Mouse (Mus musculus) embryonic facial prominence, embryonic 12.5 days (tissue): ENCODE measurements at regions not wholly inside any gene's neighbourhood (a gene's known extent, or its start where the extent isn't known, plus 50 kb on each side); places are given as distances from the start of the nearest gene placed in this dataset.
A peak's percentile ranks its signal among the peaks of the same experiment; 100 is the strongest.

Source experiments
- ATAC-seq: fragments of 200-750 bp; cut with Nextera tagmentation; 2 replicates; pipeline ENCODE4 v1.8.0; 2017; ENCODE audit not compliant: insufficient number of reproducible peaks, insufficient read depth, low FRiP score, low TSS enrichment
- H3K27ac ChIP-seq: fragments of 300-500 bp; sonication (generic); 2 replicates; pipeline ENCODE4 v1.5.1; 2016; ENCODE audit warnings: mild to moderate bottlenecking
- H3K27me3 ChIP-seq: fragments of 300-500 bp; sonication (generic); 2 replicates; pipeline ENCODE4 v1.6.1; 2016; ENCODE audit warnings: mild to moderate bottlenecking, moderate library complexity
- H3K36me3 ChIP-seq: fragments of 300-500 bp; sonication (generic); 2 replicates; pipeline ENCODE4 v1.6.1; 2016; ENCODE audit warnings: mild to moderate bottlenecking
- H3K4me1 ChIP-seq: fragments of 300-500 bp; sonication (generic); 2 replicates; pipeline ENCODE4 v1.6.1; 2016
- H3K4me2 ChIP-seq: fragments of 300-500 bp; sonication (generic); replicated peaks from 2 replicates; pipeline ENCODE4 v1.6.1; 2016; ENCODE audit warnings: mild to moderate bottlenecking, moderate library complexity
- H3K4me3 ChIP-seq: fragments of 300-500 bp; sonication (generic); 2 replicates; pipeline ENCODE4 v1.5.1; 2016; ENCODE audit warnings: mild to moderate bottlenecking
- H3K9ac ChIP-seq: fragments of 300-500 bp; sonication (generic); 2 replicates; pipeline ENCODE4 v1.6.1; 2016; ENCODE audit warnings: mild to moderate bottlenecking, moderate library complexity
- H3K9me3 ChIP-seq: fragments of 300-500 bp; sonication (generic); 2 replicates; pipeline ENCODE4 v1.6.1; 2016; ENCODE audit warnings: mild to moderate bottlenecking, moderate library complexity
- whole genome bisulfite sequencing: fragments of 180-500 bp; shearing (Covaris S2); methylation state at CpG from one replicate; pipeline ENCODE4 v1.1.7; 2016; 5-methylcytosine and 5-hydroxymethylcytosine counted together

GRCm38 (mm10) chr4:83957217-83957692 lies 431.9 kb downstream of the Ccdc171 start:
- Histone ChIP-seq H3K36me3 (no peaks in the 10 kb centered on the region), H3K4me1 (peaks cover 11% of the 10 kb centered on the region; the same call in 1 of the 2 replicates), H3K27ac (no peak overlapping the region; the same call in 1 of the 2 replicates), H3K4me3 (no peak overlapping the region), H3K4me2 (no peak overlapping the region), H3K27me3 (no peaks in the 10 kb centered on the region), H3K9ac (no peak overlapping the region), H3K9me3 (peaks cover 8% of the 10 kb centered on the region; the same call in 1 of the 2 replicates)
- 24% methylated on average over 5 of the region's 5 CpGs for WGBS
- peak; percentile 72; the same call in 1 of the 2 replicates for ATAC-seq

GRCm38 (mm10) chr4:83966898-83967297 lies 441.6 kb downstream of the Ccdc171 start:
- H3K9ac ChIP-seq = no peak overlapping the region
- no peaks in the 10 kb centered on the region for H3K9me3 ChIP-seq
- no peak for ATAC-seq
- H3K4me1 ChIP-seq = no peaks in the 10 kb centered on the region
- WGBS = 84% methylated on average over 1 of the region's 1 CpGs
- no peaks in the 10 kb centered on the region for H3K36me3 ChIP-seq
- no peak overlapping the region for H3K4me3 ChIP-seq
- no peak overlapping the region for H3K4me2 ChIP-seq
- no peak overlapping the region for H3K27ac ChIP-seq
- no peaks in the 10 kb centered on the region for H3K27me3 ChIP-seq

GRCm38 (mm10) chr4:83973162-83973561 lies 447.8 kb downstream of the Ccdc171 start:
- H3K4me2 ChIP-seq = no peak overlapping the region
- no peak overlapping the region for H3K27ac ChIP-seq
- H3K4me1 ChIP-seq = peaks cover 19% of the 10 kb centered on the region
- no peak for ATAC-seq
- no peaks in the 10 kb centered on the region for H3K27me3 ChIP-seq
- WGBS = 92% methylated on average over 4 of the region's 4 CpGs
- no peaks in the 10 kb centered on the region for H3K36me3 ChIP-seq
- H3K9me3 ChIP-seq = no peaks in the 10 kb centered on the region
- no peak overlapping the region for H3K9ac ChIP-seq
- H3K4me3 ChIP-seq = no peak overlapping the region

GRCm38 (mm10) chr4:83974214-83975012 lies 449.1 kb downstream of the Ccdc171 start:
- H3K9me3 ChIP-seq = no peaks in the 10 kb centered on the region
- no peak overlapping the region for H3K4me3 ChIP-seq
- H3K27me3 ChIP-seq = no peaks in the 10 kb centered on the region
- H3K36me3 ChIP-seq = no peaks in the 10 kb centered on the region
- no peak overlapping the region for H3K27ac ChIP-seq
- H3K4me2 ChIP-seq = no peak overlapping the region
- no peak for ATAC-seq
- WGBS = 76% methylated on average over 7 of the region's 7 CpGs
- no peak overlapping the region for H3K9ac ChIP-seq
- H3K4me1 ChIP-seq = peaks cover 19% of the 10 kb centered on the region

GRCm38 (mm10) chr4:83975569-83975968 lies 450.2 kb downstream of the Ccdc171 start:
- Histone ChIP-seq H3K27ac (peak overlapping the region; percentile 41; the same call in 1 of the 2 replicates), H3K4me3 (no peak overlapping the region), H3K9me3 (no peaks in the 10 kb centered on the region), H3K4me2 (no peak overlapping the region), H3K36me3 (no peaks in the 10 kb centered on the region), H3K9ac (no peak overlapping the region), H3K27me3 (no peaks in the 10 kb centered on the region), H3K4me1 (peaks cover 19% of the 10 kb centered on the region)
- no peak for ATAC-seq
- 66% methylated on average over 5 of the region's 5 CpGs for WGBS

- H3K36me3 ChIP-seq = no peaks in the 10 kb centered on the region
- H3K9me3 ChIP-seq = no peaks in the 10 kb centered on the region
- H3K9ac ChIP-seq = no peak overlapping the region
- peak overlapping the region; percentile 32; the same call in 1 of the 2 replicates for H3K27ac ChIP-seq
- ATAC-seq = no peak
- no peaks in the 10 kb centered on the region for H3K27me3 ChIP-seq
- H3K4me1 ChIP-seq = peaks cover 19% of the 10 kb centered on the region
- 55% methylated on average over 12 of the region's 12 CpGs for WGBS
- 0 out of 2 replicates have a peak overlapping the region, but pooled peaks have one; percentile 6 for H3K4me2 ChIP-seq
- no peak overlapping the region for H3K4me3 ChIP-seq
Measured at GRCm38 (mm10) chr4:83976067-83976466, 450.7 kb downstream of the Ccdc171 start.

- Histone ChIP-seq H3K4me2 (no peak overlapping the region), H3K4me1 (peaks cover 19% of the 10 kb centered on the region), H3K9ac (no peak overlapping the region), H3K4me3 (no peak overlapping the region), H3K27ac (no peak overlapping the region), H3K9me3 (no peaks in the 10 kb centered on the region), H3K36me3 (no peaks in the 10 kb centered on the region), H3K27me3 (no peaks in the 10 kb centered on the region)
- no peak for ATAC-seq
- WGBS = 37% methylated on average over 4 of the region's 4 CpGs
Measured at GRCm38 (mm10) chr4:83979088-83979487, 453.7 kb downstream of the Ccdc171 start.

GRCm38 (mm10) chr4:83984671-83985391 lies 459.5 kb downstream of the Ccdc171 start:
- no peak overlapping the region for H3K4me3 ChIP-seq
- peaks cover 22% of the 10 kb centered on the region; the same call in 1 of the 2 replicates for H3K4me1 ChIP-seq
- 87% methylated on average over 15 of the region's 15 CpGs for WGBS
- H3K27me3 ChIP-seq = no peaks in the 10 kb centered on the region
- no peak for ATAC-seq
- no peak overlapping the region for H3K9ac ChIP-seq
- H3K9me3 ChIP-seq = no peaks in the 10 kb centered on the region
- no peak overlapping the region for H3K27ac ChIP-seq
- H3K36me3 ChIP-seq = no peaks in the 10 kb centered on the region
- H3K4me2 ChIP-seq = no peak overlapping the region

- no peak overlapping the region for H3K27ac ChIP-seq
- no peak overlapping the region for H3K9ac ChIP-seq
- H3K4me1 ChIP-seq = peaks cover 28% of the 10 kb centered on the region; the same call in 1 of the 2 replicates
- H3K27me3 ChIP-seq = no peaks in the 10 kb centered on the region
- no peak for ATAC-seq
- no peaks in the 10 kb centered on the region for H3K36me3 ChIP-seq
- whole genome bisulfite sequencing = 84% methylated on average over 5 of the region's 5 CpGs
- H3K4me2 ChIP-seq = no peak overlapping the region
- H3K9me3 ChIP-seq = no peaks in the 10 kb centered on the region
- no peak overlapping the region for H3K4me3 ChIP-seq
Measured at GRCm38 (mm10) chr4:83985451-83985850, 460.1 kb downstream of the Ccdc171 start.

- Histone ChIP-seq H3K27ac (peak overlapping the region; percentile 83), H3K9ac (no peak overlapping the region)
Measured at GRCm38 (mm10) chr4:83986951-83987822, 461.8 kb downstream of the Ccdc171 start.

GRCm38 (mm10) chr4:83987846-83988245 lies 462.5 kb downstream of the Ccdc171 start:
- Histone ChIP-seq H3K4me1 (peaks cover 35% of the 10 kb centered on the region; the same call in 1 of the 2 replicates), H3K4me2 (peak overlapping the region; percentile 16; the same call in 1 of the 2 replicates), H3K9ac (no peak overlapping the region), H3K9me3 (no peaks in the 10 kb centered on the region), H3K36me3 (no peaks in the 10 kb centered on the region), H3K27me3 (no peaks in the 10 kb centered on the region), H3K4me3 (no peak overlapping the region), H3K27ac (peak overlapping the region; percentile 83)
- ATAC-seq = no peak
- 40% methylated on average over 11 of the region's 12 CpGs for WGBS

More at GRCm38 (mm10) chr4:83986951-83987822, 461.8 kb downstream of the Ccdc171 start:
- Histone ChIP-seq H3K4me3 (no peak overlapping the region), H3K36me3 (no peaks in the 10 kb centered on the region), H3K4me2 (no peak overlapping the region), H3K4me1 (peaks cover 35% of the 10 kb centered on the region; the same call in 1 of the 2 replicates), H3K27me3 (no peaks in the 10 kb centered on the region), H3K9me3 (no peaks in the 10 kb centered on the region)
- whole genome bisulfite sequencing = 76% methylated on average over 13 of the region's 13 CpGs
- ATAC-seq = no peak
